Mouse (Mus musculus): ENCODE measurements around the gene Ipo11. TPM values are rescaled to one million over a fixed set of nuclear protein-coding genes. Genes with fewer than 3 reads are reported as not detected.
A peak's percentile ranks its signal among the peaks of the same experiment; 100 is the strongest.
"Not testable (repeated sequence)": the region's sequence is repeated elsewhere in the genome, so short reads cannot be mapped to it uniquely, and the experiment has no call there.

The Ipo11 gene
- total RNA-seq (2021) = 10 to 100 TPM; 20.8 to 22.2 TPM

GRCm38 (mm10) chr13:106936256-106937137 lies at the start of gene Ipo11:
TSS of gene Ipo11 (minus strand) at chr13:106936958.
- intact Hi-C loops (cut with DNase I) = no loop called here

GRCm38 (mm10) chr13:106961496-106961895 lies 24.7 kb upstream of the Ipo11 start:
- no peak for DNase-seq (ENCODE audit: low spot score)
- intact Hi-C loops (cut with DNase I) = no loop called here

More at GRCm38 (mm10) chr13:106936256-106937137, at the start of gene Ipo11:
- peak; percentile 71 for DNase-seq (ENCODE audit: low spot score)

- DNase-seq (ENCODE audit: low spot score) = no peak
- intact Hi-C loops (cut with DNase I) = no loop called here
Observed at GRCm38 (mm10) chr13:106960557-106960956, 23.8 kb upstream of the Ipo11 start.

GRCm38 (mm10) chr13:106958286-106958685 lies 21.5 kb upstream of the Ipo11 start:
- DNase-seq (ENCODE audit: low spot score) = no peak
- intact Hi-C loops (cut with DNase I) = no loop called here

- DNase-seq (ENCODE audit: low spot score) = no peak
- intact Hi-C loops (cut with DNase I) = no loop called here
Observed at GRCm38 (mm10) chr13:106957554-106957953, 20.8 kb upstream of the Ipo11 start.

GRCm38 (mm10) chr13:106954880-106955279 lies 18.1 kb upstream of the Ipo11 start:
- DNase-seq (ENCODE audit: low spot score) = no peak
- intact Hi-C loops (cut with DNase I) = no loop called here

GRCm38 (mm10) chr13:106947583-106947982 lies 10.8 kb upstream of the Ipo11 start:
- DNase-seq (ENCODE audit: low spot score) = no peak
- intact Hi-C loops (cut with DNase I) = loop anchor here (5.0 to 10.0 kb wide), 3 partner anchors 75 to 1097 kb away; partner anchors contain the start of genes Kif2a and Smim15

GRCm38 (mm10) chr13:106946594-106947540 lies 10.1 kb upstream of the Ipo11 start, which contains the start of gene Dimt1:
TSS of gene Dimt1 (plus strand) at chr13:106947127.
- peak; percentile 92 for DNase-seq (ENCODE audit: low spot score)

GRCm38 (mm10) chr13:106945518-106945917 lies 8.8 kb upstream of the Ipo11 start:
- intact Hi-C loops (cut with DNase I) = loop anchor here (5.0 to 10.0 kb wide), 3 partner anchors 77 to 1099 kb away; partner anchors contain the start of genes Kif2a and Smim15
- DNase-seq (ENCODE audit: low spot score) = no peak

More at GRCm38 (mm10) chr13:106946594-106947540, 10.1 kb upstream of the Ipo11 start, which contains the start of gene Dimt1:
- intact Hi-C loops (cut with DNase I) = loop anchor here (5.0 to 10.0 kb wide), 3 partner anchors 75 to 1098 kb away; partner anchors contain the start of genes Kif2a and Smim15

GRCm38 (mm10) chr13:106942721-106943120 lies 6.0 kb upstream of the Ipo11 start:
- DNase-seq (ENCODE audit: low spot score) = no peak
- intact Hi-C loops (cut with DNase I) = loop anchor here (10.0 kb wide), 2 partner anchors 162 to 1102 kb away; partner anchors contain the start of gene Smim15

- intact Hi-C loops (cut with DNase I) = loop anchor here (10.0 kb wide), 2 partner anchors 163 to 1103 kb away; partner anchors contain the start of gene Smim15
- no peak for DNase-seq (ENCODE audit: low spot score)
Observed at GRCm38 (mm10) chr13:106941211-106941976, 4.6 kb upstream of the Ipo11 start.

- no peak for DNase-seq (ENCODE audit: low spot score)
- intact Hi-C loops (cut with DNase I) = no loop called here
Observed at GRCm38 (mm10) chr13:106937138-106937472, 347 bp upstream of the Ipo11 start.

GRCm38 (mm10) chr13:106935871-106936255 lies 895 bp downstream of the Ipo11 start:
- intact Hi-C loops (cut with DNase I) = no loop called here
- no peak for DNase-seq (ENCODE audit: low spot score)

GRCm38 (mm10) chr13:106929201-106929600 lies 7.6 kb downstream of the Ipo11 start:
- no peak for DNase-seq (ENCODE audit: low spot score)
- intact Hi-C loops (cut with DNase I) = no loop called here

GRCm38 (mm10) chr13:106928296-106928695 lies 8.5 kb downstream of the Ipo11 start:
- intact Hi-C loops (cut with DNase I) = no loop called here
- DNase-seq (ENCODE audit: low spot score) = no peak

- DNase-seq (ENCODE audit: low spot score); intact Hi-C loops (cut with DNase I): not testable (repeated sequence)
Observed at GRCm38 (mm10) chr13:106925921-106926320, 10.8 kb downstream of the Ipo11 start.

GRCm38 (mm10) chr13:106918322-106919050 lies 18.3 kb downstream of the Ipo11 start:
- no peak for DNase-seq (ENCODE audit: low spot score)

GRCm38 (mm10) chr13:106913125-106913736 lies 23.5 kb downstream of the Ipo11 start:
- DNase-seq (ENCODE audit: low spot score) = no peak
- intact Hi-C loops (cut with DNase I) = loop anchor here (10.0 kb wide), 1 partner anchor 1468 kb away; the partner anchor contains the start of gene Htr1a

More at GRCm38 (mm10) chr13:106918322-106919050, 18.3 kb downstream of the Ipo11 start:
- intact Hi-C loops (cut with DNase I) = loop anchor here (5.0 to 10.0 kb wide), 2 partner anchors 201 to 1474 kb away; partner anchors contain the start of gene Htr1a
